ENCODE assay signal across 32 mouse cellular contexts in genomic region chr5:124243236-124243901, GRCm38 (mm10). TPM values are rescaled to one million over a fixed set of nuclear protein-coding genes. Genes with fewer than 3 reads are reported as not detected.
DNase-seq lines count a peak whose midpoint lies in the region; ATAC-seq and TF ChIP-seq lines count a peak whose summit lies in the region.
"Had no signal": no experiment of that assay in that cellular context is flagged by ENCODE, and none has a peak within 500 bp of the region (broad histone marks: within the 10 kb centered on the region; RNA-seq: fewer than 3 reads in every experiment).

No protein-coding gene starts in this region.

- no peak for TF ChIP-seq CTCF in heart, adult 2 months (IDR thresholded peaks at IDR 0.05)
- TF ChIP-seq CTCF in ES-Bruce4 (IDR thresholded peaks at IDR 0.05; ENCODE audit: low read depth, low read length), result no peak

- no peak for DNase-seq in embryonic facial prominence, embryonic 10.5 days (ENCODE audit: low spot score)
- no peak for DNase-seq in heart, adult 2 months
- peak; percentile 51 for DNase-seq in ZHBTc4 (ENCODE audit: low read depth, low spot score)
- no peak for DNase-seq in urinary bladder, postnatal 25 days (ENCODE audit: low spot score)
- DNase-seq in adrenal gland, postnatal 4 days (ENCODE audit: low spot score in 2 of 2), result no peak
- DNase-seq: adrenal gland, adult 8-10 months; B cell, adult 2 months; cerebellum, adult 11-12 months; cerebellum, adult 8-10 months; cerebellum, postnatal 14 days; gastrocnemius, postnatal 10 days; gastrocnemius, postnatal 36 days; heart, postnatal 14 days; heart, postnatal 4 days; kidney, adult 2 months; kidney, postnatal 10 days had no signal

- H3K4me1 ChIP-seq in embryonic facial prominence, embryonic 13.5 days, result peaks cover 31% of the 10 kb centered on the region
- H3K4me1 ChIP-seq in embryonic facial prominence, embryonic 10.5 days, result peaks cover 41% of the 10 kb centered on the region
- H3K4me1 ChIP-seq in heart, adult 2 months (ENCODE audit: control insufficient read depth, insufficient read depth, low read length), result peaks cover 30% of the 10 kb centered on the region
- H3K4me1 ChIP-seq in heart, embryonic 11.5 days (ENCODE audit: control insufficient read depth, insufficient read depth, low read length), result peaks cover 47% of the 10 kb centered on the region
- peaks cover 4% of the 10 kb centered on the region for H3K4me1 ChIP-seq in ES-Bruce4 (ENCODE audit: control insufficient read depth, insufficient read depth, low read length)

- peaks cover 26% of the 10 kb centered on the region for H3K36me3 ChIP-seq in embryonic facial prominence, embryonic 13.5 days
- peaks cover 35% of the 10 kb centered on the region for H3K36me3 ChIP-seq in embryonic facial prominence, embryonic 10.5 days (replicated peaks)
- peaks cover 3% of the 10 kb centered on the region for H3K36me3 ChIP-seq in heart, adult 2 months (ENCODE audit: control insufficient read depth, insufficient read depth, low read length)
- no peaks in the 10 kb centered on the region; the same call in 1 of the 2 replicates for H3K36me3 ChIP-seq in heart, embryonic 11.5 days (ENCODE audit: control insufficient read depth, insufficient read depth, low read length)
- no peaks in the 10 kb centered on the region for H3K36me3 ChIP-seq in ES-Bruce4 (ENCODE audit: control insufficient read depth, insufficient read depth, low read length, poor library complexity, severe bottlenecking)

- H3K27ac ChIP-seq in embryonic facial prominence, embryonic 13.5 days, result no peak overlapping the region
- H3K27ac ChIP-seq in embryonic facial prominence, embryonic 10.5 days (replicated peaks), result no peak overlapping the region
- H3K27ac ChIP-seq in heart, adult 2 months, result peak overlapping the region; percentile 51
- H3K27ac ChIP-seq in heart, embryonic 11.5 days (ENCODE audit: low read depth, low read length), result no peak overlapping the region
- H3K27ac ChIP-seq in ES-Bruce4 (ENCODE audit: insufficient read depth, low read length), result peak overlapping the region; percentile 25; the same call in 1 of the 2 replicates
- H3K27ac ChIP-seq: embryonic facial prominence, embryonic 12.5 days; forebrain, embryonic 10.5 days; forebrain, embryonic 13.5 days; heart, embryonic 15.5 days; hindbrain, embryonic 14.5 days; kidney, embryonic 15.5 days had no signal

- H3K9ac ChIP-seq in embryonic facial prominence, embryonic 13.5 days, result 0 out of 2 replicates have a peak overlapping the region, but pooled peaks have one; percentile 16
- H3K9ac ChIP-seq in heart, adult 2 months (ENCODE audit: low read depth, low read length), result no peak overlapping the region
- H3K9ac ChIP-seq in heart, embryonic 11.5 days (ENCODE audit: low read depth, low read length), result no peak overlapping the region
- H3K9ac ChIP-seq in ES-Bruce4 (ENCODE audit: low read depth, poor library complexity, severe bottlenecking), result no peak overlapping the region
- H3K9ac ChIP-seq: embryonic facial prominence, embryonic 12.5 days; forebrain, embryonic 13.5 days; heart, embryonic 15.5 days; hindbrain, embryonic 14.5 days; kidney, embryonic 15.5 days had no signal

- intact Hi-C loops in heart, adult 2 months (cut with DNase I), result no loop called here

- WGBS in embryonic facial prominence, embryonic 13.5 days, result 84% methylated on average over 9 of the region's 9 CpGs
- 92% methylated on average over 9 of the region's 9 CpGs for WGBS in embryonic facial prominence, embryonic 10.5 days
- 54% methylated on average over 9 of the region's 9 CpGs for WGBS in heart, adult 2 months
- WGBS in heart, embryonic 11.5 days (ENCODE audit: insufficient replicate concordance), result 78% methylated on average over 9 of the region's 9 CpGs

- no peaks in the 10 kb centered on the region for H3K27me3 ChIP-seq in embryonic facial prominence, embryonic 13.5 days
- peaks cover 5% of the 10 kb centered on the region; the same call in 1 of the 2 replicates for H3K27me3 ChIP-seq in embryonic facial prominence, embryonic 10.5 days (replicated peaks; ENCODE audit: low read depth, poor library complexity, severe bottlenecking)
- H3K27me3 ChIP-seq in heart, adult 2 months (ENCODE audit: control insufficient read depth, insufficient read depth, low read length), result no peaks in the 10 kb centered on the region
- no peaks in the 10 kb centered on the region for H3K27me3 ChIP-seq in heart, embryonic 11.5 days (ENCODE audit: control insufficient read depth, insufficient read depth, low read length)
- H3K27me3 ChIP-seq in ES-Bruce4 (ENCODE audit: control insufficient read depth, insufficient read depth, low read length, poor library complexity, severe bottlenecking), result no peaks in the 10 kb centered on the region
- H3K27me3 ChIP-seq: CH12.LX; heart, embryonic 15.5 days; kidney, embryonic 15.5 days; Patski had no signal

- H3K9me3 ChIP-seq in embryonic facial prominence, embryonic 13.5 days, result no peaks in the 10 kb centered on the region
- no peaks in the 10 kb centered on the region for H3K9me3 ChIP-seq in embryonic facial prominence, embryonic 10.5 days
- no peaks in the 10 kb centered on the region for H3K9me3 ChIP-seq in heart, embryonic 11.5 days (replicated peaks; ENCODE audit: control insufficient read depth, low read length)
- H3K9me3 ChIP-seq in ES-Bruce4 (replicated peaks; ENCODE audit: control insufficient read depth, insufficient read depth, low read length, poor library complexity, severe bottlenecking), result no peaks in the 10 kb centered on the region
- H3K9me3 ChIP-seq: embryonic facial prominence, embryonic 12.5 days; forebrain, embryonic 10.5 days; forebrain, embryonic 13.5 days; G1E; heart, embryonic 15.5 days; kidney, embryonic 15.5 days had no signal

- TF ChIP-seq EP300 in heart, adult 2 months (IDR thresholded peaks at IDR 0.05; ENCODE audit: insufficient read depth, low read depth, low read length), result no peak
- no peak for TF ChIP-seq EP300 in ES-Bruce4 (IDR thresholded peaks at IDR 0.05; ENCODE audit: insufficient read depth, low read depth, low read length)

- H3K4me2 ChIP-seq in embryonic facial prominence, embryonic 13.5 days, result no peak overlapping the region
- H3K4me2 ChIP-seq in heart, embryonic 11.5 days, result no peak overlapping the region
- H3K4me2 ChIP-seq: embryonic facial prominence, embryonic 12.5 days; forebrain, embryonic 13.5 days; heart, embryonic 15.5 days; hindbrain, embryonic 14.5 days; kidney, embryonic 15.5 days had no signal

- H3K4me3 ChIP-seq in embryonic facial prominence, embryonic 13.5 days, result no peak overlapping the region
- no peak overlapping the region for H3K4me3 ChIP-seq in embryonic facial prominence, embryonic 10.5 days
- no peak overlapping the region for H3K4me3 ChIP-seq in heart, adult 2 months
- H3K4me3 ChIP-seq in heart, embryonic 11.5 days (ENCODE audit: low read depth, low read length), result no peak overlapping the region
- no peak overlapping the region for H3K4me3 ChIP-seq in ES-Bruce4 (ENCODE audit: low read depth, low read length)
- H3K4me3 ChIP-seq: embryonic facial prominence, embryonic 12.5 days; erythroblast, embryonic 14.5 days; forebrain, embryonic 10.5 days; forebrain, embryonic 13.5 days; heart, embryonic 15.5 days; kidney, embryonic 15.5 days had no signal

- no peak for TF ChIP-seq POLR2A in heart, adult 2 months (IDR thresholded peaks at IDR 0.05; ENCODE audit: insufficient read depth, low read depth, low read length)
- TF ChIP-seq POLR2A in ES-Bruce4 (IDR thresholded peaks at IDR 0.05; ENCODE audit: insufficient read depth, low read length), result no peak

- peaks cover 3% of the 10 kb centered on the region; the same call in 1 of the 2 replicates for H3K79me2 ChIP-seq in heart, adult 2 months (replicated peaks; ENCODE audit: control insufficient read depth, insufficient read depth, low read length)

- ATAC-seq in embryonic facial prominence, embryonic 13.5 days (ENCODE audit: insufficient number of reproducible peaks, insufficient read depth, low FRiP score, low TSS enrichment, low read depth), result no peak
- no peak for ATAC-seq in heart, embryonic 11.5 days (replicated peaks; ENCODE audit: insufficient number of reproducible peaks, low FRiP score, low TSS enrichment)
- ATAC-seq: activated CD4-positive, CD25-positive, alpha-beta regulatory T cell, adult 4 months; forebrain, embryonic 13.5 days; forebrain, embryonic 16.5 days; intestine, postnatal 0 days; Patski had no signal

RNA-seq across cellular contexts. Expression of gene Pitpnm2, which starts 6.2 kb away (rescaled TPM):
- polyA plus RNA-seq in embryonic facial prominence, embryonic 13.5 days (2015; fragmentation: Nextera tagmentation; extraction: Ambion mirVana), result 4.6 and 4.8 TPM in 2 replicates
- polyA plus RNA-seq in embryonic facial prominence, embryonic 10.5 days (2016; fragmentation: Nextera tagmentation; extraction: Ambion mirVana), result 3.2 and 4.0 TPM in 2 replicates
- total RNA-seq in heart, adult 2 months (2021), result 10 to 100 TPM; 40.1 TPM
- 34.9 and 37.7 TPM in 2 replicates for polyA plus RNA-seq in heart, adult 2 months (2012; rRNA removed)
- 7.0 and 7.8 TPM in 2 replicates for polyA plus RNA-seq in heart, embryonic 11.5 days (2014; fragmentation: Nextera tagmentation; extraction: Ambion mirVana)
- polyA plus RNA-seq in ES-Bruce4 (2011; ENCODE audit: insufficient read depth, insufficient read length, low read depth, missing spikeins), result 13.0 and 13.1 TPM in 2 replicates
- total RNA-seq in adrenal gland, postnatal 4 days (2021), result 10 to 100 TPM; 51.2 to 56.3 TPM

Comparison
In these comparisons a context has a peak if more than half of its experiments do, and no peak if none do; other contexts are left out.
1. H3K27ac ChIP-seq: peak in heart, adult 2 months (single experiment) and ES-Bruce4 (single experiment); none in embryonic facial prominence, embryonic 13.5 days (single experiment), embryonic facial prominence, embryonic 10.5 days (single experiment) and heart, embryonic 11.5 days (single experiment).